Mouse (Mus musculus) heart, embryonic 16.5 days (tissue): ENCODE data around the gene Pld1. TPM values are rescaled to one million over a fixed set of nuclear protein-coding genes. Genes with fewer than 3 reads are reported as not detected.

ENCODE experiments used
- ATAC-seq: fragments of 200-750 bp; cut with Nextera tagmentation; replicated peaks from 2 replicates; pipeline ENCODE4 v1.8.0; 2017; ENCODE audit warnings: moderate number of reproducible peaks; ENCODE audit not compliant: insufficient read depth, low FRiP score; ENCODE audit errors: extremely low read depth
- H3K27ac ChIP-seq: fragments of 300-500 bp; sonication (generic); 2 replicates; pipeline ENCODE4 v1.5.1; 2014; ENCODE audit warnings: mild to moderate bottlenecking, low read length, control low read depth, moderate library complexity
- H3K27me3 ChIP-seq: fragments of 300-500 bp; sonication (generic); 2 replicates; pipeline ENCODE4 v1.6.1; 2014; ENCODE audit warnings: low read length, mixed read lengths; ENCODE audit not compliant: control insufficient read depth, insufficient read depth
- H3K36me3 ChIP-seq: fragments of 300-500 bp; sonication (generic); 2 replicates; pipeline ENCODE4 v1.6.1; 2014; ENCODE audit not compliant: control insufficient read depth, insufficient read depth
- H3K4me1 ChIP-seq: fragments of 300-500 bp; sonication (generic); 2 replicates; pipeline ENCODE4 v1.6.1; 2014; ENCODE audit warnings: low read length, mixed read lengths; ENCODE audit not compliant: control insufficient read depth, insufficient read depth
- H3K4me2 ChIP-seq: fragments of 300-500 bp; sonication (generic); 2 replicates; pipeline ENCODE4 v1.6.1; 2014; ENCODE audit warnings: low read depth, mild to moderate bottlenecking, control low read depth, low read length
- H3K4me3 ChIP-seq: fragments of 300-500 bp; sonication (generic); 2 replicates; pipeline ENCODE4 v1.5.1; 2014; ENCODE audit warnings: mild to moderate bottlenecking, control low read depth, low read length
- H3K9ac ChIP-seq: fragments of 300-500 bp; sonication (generic); 2 replicates; pipeline ENCODE4 v1.6.1; 2014; ENCODE audit warnings: low read length, control low read depth
- H3K9me3 ChIP-seq: fragments of 300-500 bp; sonication (generic); replicated peaks from 2 replicates; pipeline ENCODE4 v1.6.1; 2016; ENCODE audit warnings: low read length; ENCODE audit not compliant: control insufficient read depth
- WGBS: fragments of 180-500 bp; shearing (Covaris S2); extraction: QIAGEN DNeasy Blood & Tissue Kit; methylation state at CpG from one replicate; pipeline ENCODE4 v1.1.7; 2014; 5-methylcytosine and 5-hydroxymethylcytosine counted together
- polyA plus RNA-seq: library from polyadenylated mRNA; unstranded; fragments of >200 nt; fragmentation: Nextera tagmentation; extraction: Ambion mirVana; gene quantifications from 2 replicates; pipeline ENCODE4 v1.2.1, GENCODE M21; 2015

Gene Pld1
- polyA plus RNA-seq, 1 experiment from 2014 or later = 7.8 TPM

- no peak for ATAC-seq
- Histone ChIP-seq H3K27me3 (no peaks in the 10 kb centered on the region), H3K9ac (no peak overlapping the region), H3K36me3 (peaks cover 2% of the 10 kb centered on the region; the same call in 1 of the 2 replicates), H3K9me3 (no peaks in the 10 kb centered on the region), H3K4me1 (no peaks in the 10 kb centered on the region), H3K4me3 (no peak overlapping the region), H3K27ac (no peak overlapping the region), H3K4me2 (no peak overlapping the region)
- WGBS = 81% methylated on average over 6 of the region's 6 CpGs
These were observed 65.8 kb downstream of the Pld1 start for GRCm38 (mm10) chr3:28004321-28004720.

GRCm38 (mm10) chr3:28007684-28008083 lies 69.2 kb downstream of the Pld1 start:
- no peak overlapping the region for H3K9ac ChIP-seq
- no peak overlapping the region for H3K4me2 ChIP-seq
- no peaks in the 10 kb centered on the region for H3K9me3 ChIP-seq
- no peak overlapping the region for H3K27ac ChIP-seq
- no peaks in the 10 kb centered on the region for H3K27me3 ChIP-seq
- no peak for ATAC-seq
- WGBS = 86% methylated on average over 11 of the region's 11 CpGs
- no peaks in the 10 kb centered on the region for H3K4me1 ChIP-seq
- H3K36me3 ChIP-seq = peaks cover 2% of the 10 kb centered on the region; the same call in 1 of the 2 replicates
- no peak overlapping the region for H3K4me3 ChIP-seq

- ATAC-seq = no peak; the same call in 1 of the 2 replicates
- Histone ChIP-seq H3K27ac (no peak overlapping the region), H3K4me3 (no peak overlapping the region), H3K4me1 (no peaks in the 10 kb centered on the region), H3K4me2 (no peak overlapping the region), H3K27me3 (no peaks in the 10 kb centered on the region), H3K9ac (no peak overlapping the region), H3K36me3 (peaks cover 2% of the 10 kb centered on the region; the same call in 1 of the 2 replicates), H3K9me3 (no peaks in the 10 kb centered on the region)
- 50% methylated on average over 4 of the region's 4 CpGs for WGBS
These were observed 69.9 kb downstream of the Pld1 start for GRCm38 (mm10) chr3:28008369-28008768.

- no peak for ATAC-seq
- H3K27ac ChIP-seq = no peak overlapping the region
- H3K4me2 ChIP-seq = no peak overlapping the region
- H3K9me3 ChIP-seq = 0 out of 2 replicates have a peak, but pooled peaks cover 3% of the 10 kb centered on the region
- no peaks in the 10 kb centered on the region for H3K27me3 ChIP-seq
- no peak overlapping the region for H3K4me3 ChIP-seq
- no peaks in the 10 kb centered on the region for H3K4me1 ChIP-seq
- no peaks in the 10 kb centered on the region for H3K36me3 ChIP-seq
- WGBS = 76% methylated on average over 7 of the region's 7 CpGs
- H3K9ac ChIP-seq = no peak overlapping the region
These were observed 73.7 kb downstream of the Pld1 start for GRCm38 (mm10) chr3:28012177-28012576.

- 72% methylated on average over 6 of the region's 6 CpGs for WGBS
- ATAC-seq = no peak
These were observed 74.9 kb downstream of the Pld1 start for GRCm38 (mm10) chr3:28013441-28013840.

GRCm38 (mm10) chr3:28017002-28017401 lies 78.5 kb downstream of the Pld1 start:
- Histone ChIP-seq H3K27ac (no peak overlapping the region), H3K27me3 (no peaks in the 10 kb centered on the region), H3K9me3 (0 out of 2 replicates have a peak, but pooled peaks cover 3% of the 10 kb centered on the region), H3K4me3 (no peak overlapping the region), H3K9ac (no peak overlapping the region), H3K36me3 (no peaks in the 10 kb centered on the region), H3K4me1 (peaks cover 8% of the 10 kb centered on the region), H3K4me2 (no peak overlapping the region)
- 87% methylated on average over 2 of the region's 2 CpGs for WGBS
- no peak for ATAC-seq

More at GRCm38 (mm10) chr3:28013441-28013840, 74.9 kb downstream of the Pld1 start:
- Histone ChIP-seq H3K4me2 (no peak overlapping the region), H3K4me3 (no peak overlapping the region), H3K9me3 (0 out of 2 replicates have a peak, but pooled peaks cover 3% of the 10 kb centered on the region), H3K36me3 (no peaks in the 10 kb centered on the region), H3K4me1 (no peaks in the 10 kb centered on the region), H3K27me3 (no peaks in the 10 kb centered on the region), H3K9ac (no peak overlapping the region), H3K27ac (no peak overlapping the region)

GRCm38 (mm10) chr3:28019727-28020126 lies 81.2 kb downstream of the Pld1 start:
- Histone ChIP-seq H3K9ac (no peak overlapping the region), H3K27ac (no peak overlapping the region), H3K9me3 (0 out of 2 replicates have a peak, but pooled peaks cover under 1% of the 10 kb centered on the region), H3K4me2 (no peak overlapping the region), H3K4me3 (no peak overlapping the region), H3K27me3 (no peaks in the 10 kb centered on the region), H3K36me3 (no peaks in the 10 kb centered on the region), H3K4me1 (peaks cover 12% of the 10 kb centered on the region)
- WGBS = 56% methylated on average over 4 of the region's 4 CpGs
- no peak for ATAC-seq

- H3K27ac ChIP-seq = peak overlapping the region; percentile 4; the same call in 1 of the 2 replicates
- H3K4me2 ChIP-seq = no peak overlapping the region
- no peak for ATAC-seq
- H3K4me3 ChIP-seq = no peak overlapping the region
- no peaks in the 10 kb centered on the region for H3K36me3 ChIP-seq
- H3K4me1 ChIP-seq = peaks cover 12% of the 10 kb centered on the region
- no peaks in the 10 kb centered on the region for H3K9me3 ChIP-seq
- H3K27me3 ChIP-seq = no peaks in the 10 kb centered on the region
- H3K9ac ChIP-seq = no peak overlapping the region
- WGBS = 87% methylated on average over 2 of the region's 2 CpGs
These were observed 81.9 kb downstream of the Pld1 start for GRCm38 (mm10) chr3:28020404-28020803.

GRCm38 (mm10) chr3:28022191-28022590 lies 83.7 kb downstream of the Pld1 start:
- Histone ChIP-seq H3K9me3 (no peaks in the 10 kb centered on the region), H3K36me3 (no peaks in the 10 kb centered on the region), H3K27me3 (no peaks in the 10 kb centered on the region), H3K4me1 (peaks cover 15% of the 10 kb centered on the region), H3K27ac (peak overlapping the region; percentile 32; the same call in 1 of the 2 replicates), H3K9ac (no peak overlapping the region), H3K4me2 (no peak overlapping the region), H3K4me3 (no peak overlapping the region)
- WGBS = 80% methylated on average over 5 of the region's 5 CpGs
- ATAC-seq = no peak
